Mouse (Mus musculus): Measurements from ENCODE around the gene Gfod1. TPM values are rescaled to one million over a fixed set of nuclear protein-coding genes. Genes with fewer than 3 reads are reported as not detected.

Gene Gfod1
- polyA plus RNA-seq, 1 experiment from 2014 or later, result 1.2 TPM

Other genes with a start within 250 kb of the Gfod1 start
- gene Tbc1d7, start 132.7 kb downstream of the Gfod1 start, polyA plus RNA-seq (2015; fragmentation: Nextera tagmentation; extraction: Ambion mirVana), result 44.4 and 47.3 TPM in 2 replicates
- 22.3 and 24.9 TPM in 2 replicates for gene Sirt5, start 61.3 kb upstream of the Gfod1 start, polyA plus RNA-seq (2015; fragmentation: Nextera tagmentation; extraction: Ambion mirVana)
- gene Nol7, start 94.2 kb upstream of the Gfod1 start, polyA plus RNA-seq (2015; fragmentation: Nextera tagmentation; extraction: Ambion mirVana), result 130 and 132 TPM in 2 replicates
- gene Ranbp9, start 177.1 kb upstream of the Gfod1 start, polyA plus RNA-seq (2015; fragmentation: Nextera tagmentation; extraction: Ambion mirVana), result 8.8 and 8.9 TPM in 2 replicates

Measured in lung, embryonic 16.5 days (tissue).